Mouse (Mus musculus): ENCODE results near the gene Intu.

DNA sequence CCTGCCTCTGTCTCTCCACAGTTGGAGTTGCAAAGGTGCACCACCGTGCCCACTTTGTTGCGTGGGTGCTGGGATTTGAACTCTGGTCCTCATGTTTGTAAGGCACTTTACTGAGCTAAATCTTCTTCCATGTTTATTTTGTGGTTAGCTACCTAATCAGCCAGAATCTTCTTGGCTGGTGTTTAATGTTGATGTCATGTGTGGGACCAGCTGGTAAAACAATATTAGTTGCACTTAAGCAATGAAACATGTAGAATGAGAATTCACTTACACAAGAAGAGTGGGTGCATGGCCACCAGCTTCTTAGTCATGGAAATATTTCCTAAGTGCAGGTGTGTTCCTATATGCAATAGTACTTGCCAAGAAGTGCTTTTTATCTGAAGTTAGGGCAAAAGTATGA is 164.1 kb downstream of the Intu start:
- TF ChIP-seq MAFK (IDR thresholded peaks at IDR 0.05; ENCODE audit: insufficient read depth, low read depth, low read length) (no peak), ZC3H11A (IDR thresholded peaks at IDR 0.05; ENCODE audit: borderline replicate concordance, low read depth, low read length) (no peak), CHD2 (IDR thresholded peaks at IDR 0.05; ENCODE audit: low read depth, low read length) (no peak), HCFC1 (IDR thresholded peaks at IDR 0.05; ENCODE audit: borderline replicate concordance, insufficient read depth, low read length) (no peak), ZNF384 (IDR thresholded peaks at IDR 0.05; ENCODE audit: low read depth, low read length) (no peak)

Measured in ES-E14 (cell line).